Mouse (Mus musculus): Measurements from ENCODE around the gene Lsm11.
A peak's percentile ranks its signal among the peaks of the same experiment; 100 is the strongest.

- TF ChIP-seq CTCF (IDR thresholded peaks at IDR 0.05) (peak; percentile 4; the same call in 1 of the 2 replicates), POLR2A (IDR thresholded peaks at IDR 0.05; ENCODE audit: insufficient read depth, low read depth, low read length) (no peak)
These were observed 15.3 kb upstream of the Lsm11 start for GRCm38 (mm10) chr11:45960003-45960402.

Data from heart, adult 2 months (tissue).